Mouse (Mus musculus) hindbrain, embryonic 16.5 days (tissue): ENCODE data around the gene Rfx4. TPM values are rescaled to one million over a fixed set of nuclear protein-coding genes. Genes with fewer than 3 reads are reported as not detected.

Source experiments
- ATAC-seq: fragments of 200-750 bp; cut with Nextera tagmentation; 2 replicates; pipeline ENCODE4 v1.8.0; 2017; ENCODE audit warnings: moderate TSS enrichment, moderate library complexity
- H3K27ac ChIP-seq: fragments of 300-500 bp; sonication (generic); 2 replicates; pipeline ENCODE4 v1.5.1; 2014; ENCODE audit warnings: low read depth, mild to moderate bottlenecking, control low read depth, low read length, moderate library complexity
- H3K27me3 ChIP-seq: fragments of 300-500 bp; sonication (generic); replicated peaks from 2 replicates; pipeline ENCODE4 v1.6.1; 2014; ENCODE audit warnings: low read length; ENCODE audit not compliant: control insufficient read depth, insufficient read depth
- H3K36me3 ChIP-seq: fragments of 300-500 bp; sonication (generic); 2 replicates; pipeline ENCODE4 v1.6.1; 2014; ENCODE audit warnings: mild to moderate bottlenecking, low read length, moderate library complexity, mixed read lengths; ENCODE audit not compliant: control insufficient read depth, insufficient read depth
- H3K4me1 ChIP-seq: fragments of 300-500 bp; sonication (generic); 2 replicates; pipeline ENCODE4 v1.6.1; 2014; ENCODE audit warnings: low read depth, low read length; ENCODE audit not compliant: control insufficient read depth, insufficient read depth
- H3K4me2 ChIP-seq: fragments of 300-500 bp; sonication (generic); 2 replicates; pipeline ENCODE4 v1.6.1; 2014; ENCODE audit warnings: mild to moderate bottlenecking, low read length, control low read depth, moderate library complexity
- H3K4me3 ChIP-seq: fragments of 300-500 bp; sonication (generic); 2 replicates; pipeline ENCODE4 v1.5.1; 2014; ENCODE audit warnings: mild to moderate bottlenecking, low read length, control low read depth, moderate library complexity
- H3K9ac ChIP-seq: fragments of 300-500 bp; sonication (generic); 2 replicates; pipeline ENCODE4 v1.6.1; 2014; ENCODE audit warnings: low read depth, mild to moderate bottlenecking, control low read depth, low read length, moderate library complexity
- H3K9me3 ChIP-seq: fragments of 300-500 bp; sonication (generic); 2 replicates; pipeline ENCODE4 v1.6.1; 2014; ENCODE audit warnings: mild to moderate bottlenecking, low read length, moderate library complexity; ENCODE audit not compliant: control insufficient read depth
- WGBS: fragments of 180-500 bp; shearing (Covaris S2); extraction: QIAGEN DNeasy Blood & Tissue Kit; methylation state at CpG from one replicate; pipeline ENCODE4 v1.1.7; 2014; 5-methylcytosine and 5-hydroxymethylcytosine counted together
- polyA plus RNA-seq: library from polyadenylated mRNA; unstranded; fragments of >200 nt; fragmentation: Nextera tagmentation; extraction: Ambion mirVana; gene quantifications from 2 replicates; pipeline ENCODE4 v1.2.1, GENCODE M21; 2015

Rfx4 gene
- polyA plus RNA-seq, 1 experiment from 2014 or later, result 16.1 TPM

- ATAC-seq, result peak; percentile 98
- no peaks in the 10 kb centered on the region for H3K27me3 ChIP-seq
- no peaks in the 10 kb centered on the region for H3K9me3 ChIP-seq
- no peaks in the 10 kb centered on the region for H3K36me3 ChIP-seq
- H3K27ac ChIP-seq, result peak within 1 kb of the TSS; percentile 99
- H3K9ac ChIP-seq, result peak within 1 kb of the TSS; percentile 93
- H3K4me2 ChIP-seq, result peak within 1 kb of the TSS; percentile 57
- H3K4me1 ChIP-seq, result peaks cover 24% of the 10 kb centered on the region
- under 1% methylated on average over 47 of the region's 51 CpGs for WGBS
- peak within 1 kb of the TSS; percentile 87 for H3K4me3 ChIP-seq
Measured at GRCm38 (mm10) chr10:84916810-84917730, 161.2 kb downstream of the Rfx4 start, which contains the start of gene Ric8b. Gene Ric8b, plus strand, starts transcription at chr10:84917616.

DNA sequence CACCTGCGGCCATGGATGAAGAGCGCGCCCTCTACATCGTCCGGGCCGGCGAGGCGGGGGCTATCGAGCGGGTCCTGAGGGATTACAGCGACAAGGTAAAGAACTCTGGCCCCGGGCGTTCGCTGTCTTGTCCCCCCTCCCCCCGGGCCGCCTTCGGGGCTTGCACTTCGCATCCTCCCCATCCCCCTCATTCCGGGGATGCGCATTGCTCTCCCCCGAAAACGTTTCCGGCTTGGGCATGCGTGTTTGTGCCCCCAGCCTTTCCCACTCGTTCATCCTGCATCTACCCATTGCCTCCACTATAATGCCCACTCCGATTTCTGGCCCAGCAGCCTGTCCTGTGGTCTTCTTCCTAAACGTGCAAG is 161.9 kb downstream of the Rfx4 start:
- Histone ChIP-seq H3K4me2 (peak overlapping the region; percentile 57), H3K9ac (peak overlapping the region; percentile 93), H3K27ac (peak overlapping the region; percentile 99), H3K9me3 (no peaks in the 10 kb centered on the region), H3K27me3 (no peaks in the 10 kb centered on the region), H3K4me1 (peaks cover 24% of the 10 kb centered on the region), H3K4me3 (peak overlapping the region; percentile 87), H3K36me3 (no peaks in the 10 kb centered on the region)
- WGBS, result 0% methylated on average over 27 of the region's 27 CpGs
- ATAC-seq, result peak; percentile 51

- Histone ChIP-seq H3K4me2 (no peak overlapping the region), H3K36me3 (no peaks in the 10 kb centered on the region), H3K9me3 (no peaks in the 10 kb centered on the region), H3K4me3 (no peak overlapping the region), H3K4me1 (no peaks in the 10 kb centered on the region), H3K27ac (no peak overlapping the region), H3K27me3 (no peaks in the 10 kb centered on the region), H3K9ac (no peak overlapping the region)
- WGBS, result 83% methylated on average over 7 of the region's 7 CpGs
- ATAC-seq, result no peak
Measured at GRCm38 (mm10) chr10:84926336-84926735, 170.5 kb downstream of the Rfx4 start.

DNA sequence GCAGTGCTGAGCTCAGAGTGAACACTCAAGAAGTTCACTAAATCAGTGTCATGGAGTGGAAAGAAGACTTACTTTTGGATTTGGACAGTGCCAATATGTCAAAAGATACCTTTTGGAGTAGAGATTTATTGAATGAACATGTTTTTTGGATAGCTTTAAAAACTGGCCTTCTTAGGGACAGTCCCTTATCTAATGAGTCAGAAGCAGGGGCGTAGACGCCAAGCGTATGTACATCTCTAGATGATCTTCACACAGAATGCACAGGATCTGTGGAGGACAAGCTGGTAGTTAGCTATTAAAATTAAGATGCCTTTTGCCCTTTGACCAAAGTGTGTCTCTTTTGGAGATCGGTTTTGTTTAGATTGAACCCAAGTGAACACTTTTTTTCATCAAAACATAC is 171.0 kb downstream of the Rfx4 start:
- Histone ChIP-seq H3K4me1 (no peaks in the 10 kb centered on the region), H3K9me3 (no peaks in the 10 kb centered on the region), H3K27ac (no peak overlapping the region), H3K4me2 (no peak overlapping the region), H3K27me3 (no peaks in the 10 kb centered on the region), H3K9ac (no peak overlapping the region), H3K36me3 (no peaks in the 10 kb centered on the region), H3K4me3 (no peak overlapping the region)
- ATAC-seq, result no peak
- WGBS, result 95% methylated on average over 4 of the region's 4 CpGs

DNA sequence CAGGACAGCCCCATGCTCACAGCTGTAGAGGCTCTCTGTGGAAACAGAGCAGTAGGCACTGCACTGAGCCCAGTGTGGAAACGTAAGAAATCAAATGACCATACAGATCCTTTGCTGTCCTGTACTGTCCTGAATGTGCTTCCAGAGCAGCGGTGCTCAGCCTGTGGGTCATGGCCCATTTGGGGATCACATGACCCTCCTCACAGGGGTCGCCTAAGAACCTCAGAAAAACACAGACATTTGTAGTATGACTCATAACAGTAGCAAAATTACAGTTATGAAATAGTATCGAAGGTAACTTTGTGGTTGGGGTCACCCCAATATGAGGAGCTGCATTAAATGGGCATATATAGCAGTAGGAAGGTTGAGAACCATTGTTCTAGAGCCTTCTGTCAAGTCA is 172.6 kb downstream of the Rfx4 start:
- ATAC-seq, result no peak

DNA sequence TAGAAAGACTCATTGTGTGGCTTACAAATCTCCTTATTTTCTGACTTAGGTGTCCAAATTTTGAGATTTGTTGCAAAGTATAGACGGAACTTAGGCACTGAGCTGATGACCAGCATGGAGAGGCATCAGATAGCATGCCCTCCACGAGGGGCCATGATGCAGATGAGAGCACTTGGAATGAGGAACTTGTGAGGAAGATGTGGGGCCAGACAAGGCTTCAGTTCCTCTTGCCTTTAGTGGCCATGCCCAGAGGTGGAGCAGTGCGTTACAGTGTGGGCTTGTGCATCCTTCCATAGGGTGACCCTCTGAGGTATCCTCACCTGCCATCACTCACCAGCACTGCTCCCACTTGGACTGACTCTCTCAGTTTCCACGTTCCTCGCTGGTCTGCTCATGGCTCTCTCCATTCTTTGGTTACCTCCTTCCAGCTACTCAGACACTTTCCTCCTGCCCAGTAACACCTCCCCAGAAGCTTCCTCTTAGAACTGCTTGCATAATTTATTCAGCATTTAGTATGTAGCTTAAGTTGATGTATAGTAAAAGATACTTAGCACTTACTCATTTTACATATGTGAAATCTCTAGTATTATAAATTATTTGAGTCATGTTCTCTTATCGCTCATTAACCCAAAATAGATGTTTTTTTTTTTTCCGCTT is 179.8 kb downstream of the Rfx4 start:
- Histone ChIP-seq H3K4me1 (0 out of 2 replicates have a peak, but pooled peaks cover 2% of the 10 kb centered on the region), H3K9ac (no peak overlapping the region), H3K4me3 (no peak overlapping the region), H3K4me2 (no peak overlapping the region), H3K36me3 (no peaks in the 10 kb centered on the region), H3K9me3 (no peaks in the 10 kb centered on the region), H3K27ac (no peak overlapping the region), H3K27me3 (no peaks in the 10 kb centered on the region)
- 84% methylated on average over 7 of the region's 7 CpGs for WGBS
- ATAC-seq, result no peak

More for the DNA sequence above, 172.6 kb downstream of the Rfx4 start:
- no peak overlapping the region for H3K27ac ChIP-seq
- 91% methylated on average over 4 of the region's 4 CpGs for WGBS
- H3K27me3 ChIP-seq, result no peaks in the 10 kb centered on the region
- H3K9me3 ChIP-seq, result no peaks in the 10 kb centered on the region
- no peak overlapping the region for H3K4me3 ChIP-seq
- no peaks in the 10 kb centered on the region for H3K36me3 ChIP-seq
- no peak overlapping the region for H3K4me2 ChIP-seq
- no peaks in the 10 kb centered on the region for H3K4me1 ChIP-seq
- H3K9ac ChIP-seq, result no peak overlapping the region

DNA sequence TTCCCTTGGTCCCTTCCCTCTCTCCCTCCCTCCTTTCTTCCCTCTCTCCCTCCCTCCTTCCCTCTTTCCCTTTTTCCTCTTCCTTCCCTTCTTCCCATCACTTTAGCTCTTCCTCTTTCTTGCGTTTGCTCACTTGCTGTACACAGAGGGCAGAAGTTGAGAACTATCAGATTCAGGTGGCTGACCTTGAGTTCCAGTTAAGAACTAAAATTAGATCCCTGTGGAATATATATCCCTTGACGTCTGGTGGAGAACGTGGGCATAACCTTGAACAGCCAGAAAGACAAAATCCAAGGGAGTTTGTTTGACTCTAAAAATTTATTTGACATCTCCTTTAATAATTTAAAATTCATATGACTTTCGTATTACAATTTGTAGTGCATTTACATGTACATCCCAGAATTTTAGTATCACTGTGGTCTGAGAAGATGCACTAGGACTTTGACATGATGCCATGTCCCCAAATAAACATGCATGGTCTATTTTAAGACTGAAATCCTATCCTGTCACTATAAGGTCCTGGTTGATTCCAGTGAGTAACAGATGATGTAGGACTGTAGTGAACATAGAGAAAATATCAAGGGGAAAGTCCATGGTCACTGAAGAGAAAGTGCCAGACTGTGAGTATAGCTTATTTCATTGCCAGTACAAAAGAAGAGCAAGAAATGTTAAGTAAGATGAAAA is 181.1 kb downstream of the Rfx4 start:
- WGBS, result 86% methylated on average over 4 of the region's 4 CpGs
- Histone ChIP-seq H3K27me3 (no peaks in the 10 kb centered on the region), H3K4me2 (no peak overlapping the region), H3K4me3 (no peak overlapping the region), H3K27ac (no peak overlapping the region), H3K4me1 (0 out of 2 replicates have a peak, but pooled peaks cover 2% of the 10 kb centered on the region), H3K9ac (no peak overlapping the region), H3K36me3 (no peaks in the 10 kb centered on the region), H3K9me3 (no peaks in the 10 kb centered on the region)
- no peak for ATAC-seq

GRCm38 (mm10) chr10:84938094-84938820 is 182.4 kb downstream of the Rfx4 start:
- no peaks in the 10 kb centered on the region for H3K27me3 ChIP-seq
- no peak overlapping the region for H3K9ac ChIP-seq
- no peak overlapping the region for H3K4me2 ChIP-seq
- WGBS, result 71% methylated on average over 14 of the region's 14 CpGs
- no peaks in the 10 kb centered on the region for H3K9me3 ChIP-seq
- 0 out of 2 replicates have a peak, but pooled peaks cover 2% of the 10 kb centered on the region for H3K4me1 ChIP-seq
- H3K27ac ChIP-seq, result no peak overlapping the region
- no peak for ATAC-seq
- H3K36me3 ChIP-seq, result no peaks in the 10 kb centered on the region
- no peak overlapping the region for H3K4me3 ChIP-seq
